Mouse (Mus musculus) megakaryocyte, adult 5-6 weeks (primary cell): ENCODE results near the gene Tal1. TPM values are rescaled to one million over a fixed set of nuclear protein-coding genes. Genes with fewer than 3 reads are reported as not detected.

Experiments
- ATAC-seq: 2 replicates; pipeline ENCODE4 v1.8.0; 2016; ENCODE audit warnings: mild to moderate bottlenecking, inconsistent platforms; ENCODE audit not compliant: poor library complexity, severe bottlenecking
- total RNA-seq, 2 experiments: library from RNA; stranded (forward) in 1 of 2; stranded (reverse) in 1 of 2; fragments of 153-499, 151-499 nt in 1 of 2; fragments of 221-1000, 200-1000 nt in 1 of 2; gene quantifications; 2 replicates each; pipeline versions ENCODE4 v1.2.3 to v1.2.4; 2015 to 2017

Gene Tal1
- total RNA-seq, 2 experiments from 2014 or later: 1.8 to 2.2 TPM

DNA sequence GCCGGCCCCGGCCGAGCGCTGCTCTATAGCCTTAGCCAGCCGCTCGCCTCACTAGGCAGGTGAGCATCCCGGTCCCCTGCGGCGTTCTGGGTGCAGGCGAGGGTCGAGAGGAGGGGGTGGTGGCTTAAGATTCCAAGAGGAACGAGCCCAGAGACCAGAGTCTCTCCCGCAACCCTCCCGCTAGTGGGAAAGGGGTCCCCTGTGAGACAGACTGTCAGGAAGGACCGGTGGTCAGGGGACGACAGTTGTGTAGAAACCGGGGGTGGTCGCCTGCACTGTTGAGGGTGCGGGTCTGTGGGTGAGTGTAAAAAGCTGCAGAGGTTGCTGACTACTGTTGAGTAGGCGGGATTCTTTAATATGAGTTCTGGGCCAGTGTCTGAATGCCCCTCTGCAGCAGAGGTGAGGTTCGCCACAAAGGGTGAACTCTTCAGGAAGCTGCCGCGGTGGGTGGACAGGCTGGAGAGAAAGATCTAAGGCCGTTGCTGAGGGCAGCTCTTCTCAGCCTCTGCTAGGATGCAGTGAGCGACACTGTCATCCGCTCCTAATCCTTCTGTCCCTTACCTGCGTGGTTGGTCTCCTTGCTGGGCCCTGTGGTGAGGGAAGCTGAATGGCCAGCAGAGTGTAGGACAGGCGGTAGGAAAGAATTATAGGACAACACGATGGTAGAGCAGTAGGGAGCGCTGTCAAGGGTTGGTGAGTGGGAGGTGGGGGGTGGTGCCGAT, 7.5 kb downstream of the Tal1 start:
- 0 out of 2 replicates have a peak, but pooled peaks have one; percentile 4 for ATAC-seq

DNA sequence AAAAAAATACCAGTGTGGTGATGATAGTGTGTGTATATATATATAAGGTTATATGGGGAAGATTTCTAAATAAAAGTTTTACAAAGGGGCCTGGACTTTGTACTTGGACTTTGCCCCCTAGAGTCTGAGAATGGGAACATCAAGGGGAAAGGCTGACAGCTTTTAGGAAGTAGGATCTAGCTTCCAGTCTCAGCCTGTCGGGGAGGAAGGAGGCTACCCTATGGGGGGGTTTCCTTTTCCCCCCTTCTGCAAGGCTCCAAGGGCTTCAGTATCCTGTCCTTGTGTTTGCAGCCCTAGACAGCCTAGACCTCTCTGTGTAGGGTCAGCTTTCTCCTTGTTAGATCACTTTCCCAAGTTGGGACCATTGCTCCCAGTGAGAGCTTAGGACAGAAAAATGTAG, 15.4 kb downstream of the Tal1 start:
- ATAC-seq: 0 out of 2 replicates have a peak, but pooled peaks have one; percentile 17

DNA sequence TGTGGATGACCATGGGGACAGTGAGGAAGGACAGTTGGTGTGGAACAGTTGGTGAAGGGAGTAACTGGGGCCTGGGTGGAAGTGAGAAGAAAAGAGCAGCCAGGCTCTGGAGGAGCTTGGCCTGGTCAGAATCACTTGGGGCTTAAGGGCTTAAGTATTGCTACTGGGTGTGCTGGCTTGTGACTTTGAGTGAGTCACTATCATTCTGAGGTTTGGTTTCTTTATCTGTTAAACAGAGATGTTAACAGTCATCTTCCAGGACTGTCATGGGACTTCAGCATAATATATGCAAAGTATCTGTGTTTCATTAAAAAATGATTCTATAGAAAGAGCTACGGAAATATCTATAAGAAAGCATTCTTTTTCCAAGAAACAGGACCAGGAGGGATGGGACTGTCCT, 18.6 kb downstream of the Tal1 start:
- no peak for ATAC-seq

DNA sequence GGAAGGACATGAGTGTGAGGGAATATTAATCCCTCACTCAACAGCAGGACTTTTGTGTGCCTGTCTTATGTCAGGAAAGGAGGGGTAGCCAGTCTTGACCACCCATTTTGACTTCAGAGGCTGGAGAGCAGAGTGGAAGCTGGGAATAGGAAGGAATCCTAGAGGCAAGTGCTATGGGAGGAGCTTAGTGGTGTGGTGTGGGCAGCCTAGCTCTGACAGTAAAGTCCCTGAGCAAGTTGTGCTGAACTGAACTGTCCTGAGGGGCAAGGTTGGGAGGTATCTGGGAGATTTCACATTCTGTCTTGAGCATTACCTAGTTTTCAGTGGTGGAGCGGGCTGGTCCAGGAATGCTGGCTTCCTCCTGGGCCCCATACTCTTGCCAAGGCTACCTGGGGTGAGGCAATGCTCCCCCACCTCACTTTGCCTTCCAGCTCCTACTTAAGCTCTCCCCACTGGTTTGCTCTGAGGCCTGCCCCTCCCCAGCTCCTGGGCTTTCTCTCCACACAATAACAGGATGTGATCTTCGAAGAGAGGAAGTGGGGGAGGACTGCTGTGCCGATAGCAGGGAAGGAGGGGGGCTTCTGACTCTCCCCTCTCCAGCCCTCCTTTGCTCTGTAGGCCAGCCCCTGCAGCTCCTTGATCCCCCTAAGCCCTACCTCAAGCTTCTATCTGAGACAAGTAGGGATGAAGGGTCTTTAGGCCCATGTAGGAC, 19.1 kb downstream of the Tal1 start:
- peak; percentile 75 for ATAC-seq

DNA sequence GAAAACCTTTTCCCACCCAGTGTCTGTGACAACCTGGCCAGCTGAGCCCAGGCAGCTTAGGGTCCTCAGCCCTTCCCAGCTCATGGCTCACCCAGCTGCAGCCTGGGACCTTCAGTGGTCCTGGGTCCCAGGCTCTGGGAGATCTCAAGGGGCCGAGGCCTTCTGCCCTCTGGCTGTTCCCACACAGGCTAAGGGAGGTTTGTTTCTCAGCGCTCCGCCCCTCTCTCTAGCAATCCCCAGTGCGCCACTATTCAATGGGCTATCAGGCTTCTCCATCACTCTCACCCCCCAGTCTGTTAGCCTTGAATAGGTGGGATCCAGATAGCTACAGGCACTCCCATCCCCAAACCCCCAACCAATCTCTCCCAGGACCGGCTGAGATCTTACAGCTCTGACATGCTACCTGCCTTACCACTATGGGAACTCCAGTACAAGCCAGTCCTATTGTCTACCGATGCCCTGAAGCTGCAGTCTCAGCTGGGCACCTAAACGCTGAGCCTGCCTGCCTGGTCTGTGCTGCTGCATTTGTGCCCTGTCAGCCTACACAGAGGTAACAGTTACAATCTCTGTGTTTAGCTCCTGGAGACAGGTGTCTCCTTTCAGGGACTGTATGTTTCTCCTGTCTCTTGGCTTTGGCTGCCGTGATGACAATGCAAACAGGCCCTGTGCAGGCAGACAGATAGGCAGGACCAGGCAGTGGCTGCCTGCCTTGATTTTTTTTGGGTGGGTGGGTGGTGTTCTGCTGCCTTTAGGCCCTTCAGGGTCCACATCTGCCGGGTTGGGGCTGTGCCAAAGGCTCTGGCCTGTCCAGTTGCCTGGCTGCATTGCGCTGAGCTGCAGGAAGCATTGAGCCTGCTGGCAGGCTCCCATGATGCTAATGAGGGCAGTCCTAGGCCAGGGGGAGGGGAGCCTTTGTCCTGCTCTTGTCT, 22.9 kb downstream of the Tal1 start:
- ATAC-seq: no peak

DNA sequence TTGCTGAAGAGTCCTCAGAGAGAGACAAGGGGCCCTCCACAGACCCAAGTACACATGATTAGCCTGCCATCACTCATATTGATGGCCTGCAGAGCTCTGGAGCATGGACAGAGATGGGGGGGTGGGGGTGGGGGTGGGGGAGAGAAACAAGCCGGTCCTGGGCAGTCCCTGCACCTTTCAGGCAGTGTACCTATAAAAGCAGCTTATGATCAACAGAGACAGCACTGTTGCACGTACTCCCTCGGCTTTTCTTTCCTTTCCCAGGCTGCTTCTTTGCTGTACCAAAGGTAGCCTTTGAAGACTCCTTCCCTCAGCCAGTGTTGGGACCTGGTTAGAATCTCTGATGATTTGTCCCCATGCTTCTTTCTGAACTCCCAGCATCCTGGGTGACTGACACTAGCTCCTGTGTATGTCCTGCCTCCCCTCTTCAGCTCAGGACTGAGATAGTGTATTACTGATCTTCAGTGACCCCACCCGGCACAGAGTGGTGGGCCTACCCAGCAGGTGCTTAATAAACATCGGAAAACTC, 23.7 kb downstream of the Tal1 start:
- ATAC-seq: no peak

DNA sequence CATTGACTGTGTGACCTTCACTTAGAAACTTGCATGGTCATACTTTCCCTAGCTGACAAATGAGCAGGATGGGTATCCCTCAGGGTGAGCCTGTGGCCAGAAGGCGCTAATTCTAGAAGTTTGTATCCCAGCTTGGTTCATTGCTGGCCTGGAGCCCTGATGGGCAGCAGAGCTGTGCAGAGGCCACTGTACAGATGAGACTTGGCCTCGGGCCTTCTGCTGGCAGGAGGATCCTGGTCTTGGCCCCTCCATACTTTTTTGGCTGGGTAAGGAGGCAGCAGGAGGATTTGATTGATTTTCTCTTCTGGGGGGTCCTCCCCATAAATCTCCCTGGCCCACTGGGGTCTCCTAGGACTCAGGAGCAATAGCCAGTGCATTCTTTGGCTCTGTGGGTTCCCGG, 26.8 kb downstream of the Tal1 start:
- ATAC-seq: no peak

DNA sequence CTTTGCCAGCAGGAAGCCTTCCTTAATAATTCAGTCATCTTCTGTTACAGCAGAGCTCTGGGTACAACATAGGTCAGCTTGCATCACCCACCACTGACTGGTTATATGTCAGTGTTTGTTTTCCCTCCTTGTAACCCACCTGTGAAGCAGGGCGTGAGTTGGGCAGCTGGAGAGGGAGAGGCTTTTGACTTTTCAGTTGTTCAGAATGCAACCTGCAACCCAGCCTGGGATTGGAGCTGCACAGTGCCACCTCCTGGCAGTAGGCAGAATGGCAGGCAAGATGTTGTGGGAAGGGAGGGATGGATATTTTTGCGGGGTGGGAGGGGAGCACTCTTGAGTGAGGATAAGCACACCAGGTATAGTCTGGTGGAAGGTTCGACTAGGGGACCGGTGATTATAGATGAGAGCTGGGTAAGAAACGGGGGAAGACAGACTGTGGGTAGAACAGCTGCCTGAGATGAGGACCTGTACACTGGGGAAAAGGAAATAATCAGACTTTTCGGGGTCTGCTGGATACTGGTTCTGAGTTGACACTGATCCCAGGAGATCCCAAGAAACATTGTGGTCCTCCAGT, 29.4 kb downstream of the Tal1 start:
- peak; percentile 84 for ATAC-seq

DNA sequence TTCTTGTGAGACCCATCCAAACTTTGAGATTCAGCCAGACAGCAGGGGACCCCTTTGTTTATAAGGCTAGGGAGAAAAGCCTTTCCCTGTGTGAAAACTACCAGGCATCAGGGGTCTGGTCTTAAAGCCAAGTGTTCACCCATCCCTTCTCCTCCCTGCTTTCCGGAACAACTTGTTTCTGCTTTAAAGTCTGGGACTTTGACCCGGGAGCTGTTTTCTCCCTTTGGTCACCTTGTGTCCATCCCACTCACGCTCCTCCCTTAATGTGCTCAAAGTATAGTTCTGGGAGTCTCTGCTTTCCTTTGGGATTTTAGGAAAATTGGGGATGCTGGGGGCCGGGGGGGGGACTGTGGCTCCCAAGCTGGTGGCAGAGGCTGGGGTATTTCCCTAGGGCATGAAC, 30.0 kb downstream of the Tal1 start:
- ATAC-seq: no peak

DNA sequence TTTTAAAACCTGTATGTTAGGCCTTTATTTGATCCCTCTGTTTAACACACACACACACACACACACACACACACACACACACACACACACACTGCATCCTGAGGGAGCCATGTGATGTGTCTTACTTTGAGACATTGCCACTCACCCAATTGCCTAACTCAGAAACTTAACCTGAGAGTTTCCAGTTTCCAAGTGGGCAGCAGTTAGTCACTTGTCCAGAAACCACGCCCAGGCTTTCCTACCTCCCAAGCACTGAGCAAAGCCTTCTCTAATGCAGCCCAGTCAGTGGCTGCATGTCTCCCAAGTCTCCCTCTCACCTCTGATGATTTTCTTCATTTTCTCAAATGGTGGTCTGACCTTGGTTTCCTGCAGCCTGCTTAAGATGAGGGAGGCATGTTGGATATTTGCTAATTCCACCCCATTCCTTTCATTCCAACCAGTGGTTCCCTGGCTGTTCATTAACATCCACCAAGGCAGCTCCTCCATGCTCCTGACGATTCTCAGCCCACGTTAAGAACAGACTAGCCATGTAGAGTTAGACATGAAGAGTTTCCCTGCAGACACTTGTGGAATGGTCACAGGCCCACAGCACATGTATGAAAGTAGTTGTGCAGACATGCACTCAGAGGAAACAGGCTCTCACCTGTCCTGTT, 30.7 kb downstream of the Tal1 start:
- ATAC-seq: no peak

DNA sequence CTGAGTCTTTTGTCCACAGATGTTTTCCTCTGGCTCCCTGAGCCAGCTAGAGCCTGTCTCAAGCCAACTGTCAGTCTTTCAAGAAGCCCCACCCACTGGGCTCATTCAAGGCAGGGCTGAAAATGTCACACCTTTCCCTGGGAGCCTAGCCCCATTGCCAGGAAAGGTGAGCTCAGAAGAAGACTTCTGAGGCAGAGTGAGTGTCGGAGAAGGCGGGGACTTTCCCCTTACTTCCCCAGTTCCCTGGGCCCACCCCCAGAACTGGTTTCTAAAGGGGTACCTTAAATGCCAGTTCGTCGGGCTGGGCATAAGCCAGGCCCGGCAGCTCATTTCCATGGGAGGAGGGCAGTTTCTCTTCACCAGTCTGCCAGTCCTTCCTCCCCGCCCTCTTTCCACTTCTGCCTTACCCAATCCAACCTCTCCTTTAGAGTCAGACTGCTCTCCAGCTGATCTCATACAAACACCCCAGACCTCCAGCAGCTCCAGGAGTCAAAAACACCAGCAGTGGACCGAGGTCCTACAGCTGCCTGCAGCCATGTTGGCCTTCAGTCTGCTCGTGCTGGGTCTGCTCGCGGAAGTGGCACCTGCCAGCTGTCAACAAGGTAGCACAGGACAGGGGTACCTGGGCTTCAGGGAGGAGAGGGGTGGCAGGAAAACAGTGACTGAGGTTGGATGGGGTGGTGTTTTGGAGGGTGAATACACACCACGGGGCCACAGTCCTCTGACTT, 32.5 kb downstream of the Tal1 start, which contains the start of gene Pdzk1ip1:
TSS of gene Pdzk1ip1 (plus strand) at position 98 of the 728 bp plus-strand sequence.
- peak; percentile 63 for ATAC-seq

DNA sequence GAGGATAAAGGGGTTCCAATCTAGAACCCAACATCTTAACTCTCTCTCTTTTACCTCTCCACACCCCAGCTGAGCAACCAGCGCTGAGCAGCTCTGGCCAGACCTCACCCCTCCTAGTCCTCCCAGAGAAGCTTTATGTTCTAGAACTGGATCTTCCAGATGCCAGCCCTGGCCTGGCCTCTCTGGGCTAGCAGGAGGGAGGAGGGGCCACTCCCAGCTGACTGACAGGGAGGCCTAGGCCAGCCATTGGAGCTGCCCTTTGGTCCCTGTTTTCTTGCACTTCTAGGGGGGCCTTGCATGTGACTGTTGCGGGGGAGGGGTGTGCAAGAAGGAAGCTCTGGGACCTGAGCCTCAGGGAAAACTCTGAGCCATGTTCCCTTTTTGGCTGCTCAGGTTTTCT, 34.4 kb downstream of the Tal1 start:
- no peak for ATAC-seq

DNA sequence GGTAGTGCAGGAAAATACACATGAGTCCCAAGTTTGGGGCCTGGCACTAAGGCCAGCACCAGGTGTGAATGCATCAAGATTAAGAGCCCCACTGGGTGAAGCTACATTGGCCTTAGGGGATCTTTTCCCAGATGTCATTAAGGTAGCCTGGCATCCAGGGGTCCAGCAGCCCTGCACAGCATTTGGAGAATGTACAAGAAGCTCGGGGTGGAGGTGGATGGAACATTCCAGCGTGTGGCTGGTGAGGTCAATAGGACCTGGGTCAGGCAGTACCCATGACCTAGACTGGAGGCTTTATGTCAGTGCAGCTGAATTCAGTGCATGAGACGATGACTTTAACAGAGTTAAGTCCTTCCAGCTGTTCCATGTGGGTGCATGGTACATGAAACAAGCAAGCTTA, 35.6 kb downstream of the Tal1 start:
- no peak for ATAC-seq

DNA sequence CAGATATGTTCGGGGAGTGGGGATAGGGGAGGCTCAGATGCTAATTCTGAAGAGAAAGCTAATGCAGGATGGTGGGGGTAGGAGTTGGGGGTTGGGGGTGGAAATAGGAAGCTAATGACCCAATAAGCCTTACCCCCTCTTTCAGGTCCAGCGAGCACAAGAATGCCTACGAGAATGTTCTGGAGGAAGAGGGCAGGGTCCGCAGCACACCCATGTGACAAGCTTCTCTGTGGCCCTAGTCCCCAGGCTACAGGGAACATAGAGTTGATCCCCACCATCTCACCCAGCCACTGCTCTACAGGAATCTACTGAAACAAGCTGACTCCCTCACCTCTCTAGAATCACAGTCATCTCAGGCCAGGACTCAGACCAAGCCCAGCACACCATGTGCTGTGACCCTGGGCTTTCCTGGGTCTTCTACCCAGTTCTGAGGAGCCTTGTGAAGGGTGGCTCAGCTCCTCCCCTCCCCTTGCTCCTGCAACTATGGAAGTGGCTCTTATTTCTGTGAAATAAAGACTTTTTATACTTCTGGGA, 37.2 kb downstream of the Tal1 start:
- no peak for ATAC-seq

DNA sequence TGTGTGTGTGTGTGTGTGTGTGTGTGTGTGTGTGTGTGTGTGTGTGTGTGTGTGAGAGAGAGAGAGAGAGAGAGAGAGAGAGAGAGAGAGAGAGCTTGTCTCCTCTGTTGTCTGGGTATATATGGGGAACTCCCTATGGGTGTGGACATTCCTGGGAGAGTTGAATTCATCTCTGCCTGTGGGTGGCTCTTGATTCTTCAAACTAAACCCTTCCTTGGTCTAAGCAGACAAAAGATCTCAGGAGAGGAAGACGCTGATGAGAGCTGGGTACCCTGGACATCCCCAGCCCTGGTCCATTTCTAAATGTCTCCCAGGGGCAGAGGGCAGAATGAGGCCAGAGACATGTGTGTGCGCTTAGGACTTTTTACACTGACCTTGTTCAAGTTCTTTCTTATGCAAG, 37.8 kb downstream of the Tal1 start:
- no peak for ATAC-seq

DNA sequence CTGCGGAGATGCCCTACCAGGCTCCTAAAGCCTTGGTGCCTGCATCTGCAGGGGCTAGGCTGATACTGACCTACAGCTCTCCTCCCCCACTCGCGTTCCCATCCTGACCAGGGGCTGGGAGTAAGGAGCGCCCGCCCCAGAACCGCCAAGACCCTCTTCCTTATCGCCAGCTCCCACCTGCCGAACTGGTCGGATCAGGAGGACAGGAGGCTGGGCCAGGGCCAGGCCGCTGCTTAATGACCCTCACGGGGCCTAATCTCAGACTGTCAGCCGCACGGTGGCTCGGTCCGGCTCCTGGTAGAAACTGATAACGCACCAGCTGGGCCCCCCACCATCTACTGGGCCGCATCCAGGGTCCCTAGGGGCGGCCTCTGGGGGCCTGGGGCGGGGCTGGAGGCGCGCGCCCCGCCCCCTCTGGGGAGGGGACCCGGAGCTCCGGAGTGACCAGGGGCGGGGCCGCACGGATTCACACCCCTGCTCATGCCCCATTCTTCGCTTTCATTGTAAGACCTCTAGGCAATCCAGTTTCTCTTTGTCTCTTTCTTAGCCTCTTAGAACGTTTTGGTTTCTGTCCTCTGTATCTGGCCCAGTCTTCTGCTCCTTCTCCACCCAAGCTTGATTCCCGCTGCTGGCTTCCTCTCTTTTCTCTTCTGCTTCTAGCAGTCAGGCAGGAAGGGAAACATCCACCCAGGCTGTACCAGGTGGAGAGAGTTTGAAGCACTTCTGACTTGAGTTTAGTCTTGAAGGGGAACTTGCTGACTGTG, 39.6 kb downstream of the Tal1 start:
- peak; percentile 65 for ATAC-seq

DNA sequence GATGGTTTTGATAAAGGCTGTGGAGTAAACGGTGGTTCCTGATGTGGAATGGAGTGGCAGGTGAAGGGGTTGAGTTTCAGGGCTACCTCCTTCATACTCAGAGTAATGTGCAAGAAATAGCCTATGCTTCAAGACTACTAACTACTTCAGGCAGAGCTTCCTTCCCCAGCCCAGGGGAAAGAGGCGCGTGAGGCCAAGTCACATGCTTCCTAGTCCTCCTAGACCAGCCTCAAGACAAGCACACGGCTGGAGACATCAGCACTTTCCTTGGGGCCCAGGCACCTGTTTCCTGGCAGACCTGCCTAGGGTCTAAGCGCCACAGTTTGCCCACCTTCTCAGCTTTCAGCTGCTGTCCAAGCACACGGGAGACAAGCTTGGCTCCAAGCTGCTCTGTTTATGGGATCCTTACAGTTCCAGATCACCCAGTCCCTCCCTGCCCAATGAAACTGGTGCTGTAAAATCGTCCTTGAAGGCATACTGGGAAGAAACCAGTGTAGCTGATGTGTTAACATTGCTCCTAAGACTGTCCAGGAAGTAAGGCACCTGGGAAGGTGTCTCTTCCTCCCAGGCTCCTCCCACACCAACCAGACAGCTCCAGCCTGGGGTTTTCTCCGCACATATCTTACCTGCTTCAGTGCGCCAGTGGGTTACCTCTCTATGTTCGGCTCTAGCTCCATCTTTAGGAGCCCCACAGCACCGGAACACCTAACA, 40.4 kb downstream of the Tal1 start:
- ATAC-seq: peak; percentile 31

DNA sequence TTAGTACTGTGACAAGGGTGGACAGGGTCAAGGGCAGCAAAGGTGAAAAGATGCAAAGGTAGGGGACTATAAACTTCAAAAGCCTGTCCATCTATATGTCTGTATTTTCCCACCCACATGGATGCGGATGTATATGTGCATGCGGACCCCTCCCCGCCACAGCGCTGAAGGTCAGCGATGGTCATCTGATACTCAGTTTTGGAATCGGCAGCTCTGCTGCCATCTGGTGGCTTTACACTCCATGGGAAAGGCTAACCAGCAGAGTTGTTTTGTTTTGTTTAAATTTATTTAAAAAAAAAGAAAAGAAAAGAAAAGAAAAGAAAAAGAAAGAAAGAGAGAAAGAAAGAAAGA, 40.9 kb downstream of the Tal1 start:
- ATAC-seq: peak; percentile 27; the same call in 1 of the 2 replicates
